ENCODE assay signal across 17 mouse cellular contexts in genomic region chr7:141430585-141431240, GRCm38 (mm10). TPM values are rescaled to one million over a fixed set of nuclear protein-coding genes. Genes with fewer than 3 reads are reported as not detected.
DNase-seq lines count a peak whose midpoint lies in the region; ATAC-seq lines count a peak whose summit lies in the region.
"Had no signal": no experiment of that assay in that cellular context is flagged by ENCODE, and none has a peak within 500 bp of the region (broad histone marks: within the 10 kb centered on the region; RNA-seq: fewer than 3 reads in every experiment).

No protein-coding gene starts in this region.

- H3K27ac ChIP-seq in heart, embryonic 10.5 days: peak overlapping the region; percentile 84
- H3K27ac ChIP-seq in liver, embryonic 13.5 days: no peak overlapping the region
- no peak overlapping the region for H3K27ac ChIP-seq in liver, embryonic 11.5 days (ENCODE audit: low read depth, low read length)
- H3K27ac ChIP-seq: limb, embryonic 12.5 days; liver, embryonic 15.5 days; macrophage had no signal

- intact Hi-C loops in heart, postnatal 25 days (cut with DNase I): no loop called here

- no peaks in the 10 kb centered on the region for H3K9me3 ChIP-seq in heart, embryonic 10.5 days
- no peaks in the 10 kb centered on the region for H3K9me3 ChIP-seq in liver, embryonic 13.5 days (replicated peaks)
- no peaks in the 10 kb centered on the region for H3K9me3 ChIP-seq in liver, embryonic 11.5 days (ENCODE audit: control insufficient read depth, low read length)
- H3K9me3 ChIP-seq: limb, embryonic 12.5 days; liver, embryonic 15.5 days; midbrain, embryonic 10.5 days had no signal

- no peak for DNase-seq in heart, embryonic 10.5 days (ENCODE audit: low spot score)
- DNase-seq in heart, postnatal 25 days (ENCODE audit: low spot score): no peak
- DNase-seq in liver, embryonic 13.5 days: no peak
- DNase-seq in liver, embryonic 11.5 days (ENCODE audit: low spot score): no peak
- peak; percentile 63 for DNase-seq in cerebellum, adult 9-10 months
- peak; percentile 39 to 42 for DNase-seq in cerebellum, postnatal 25 days
- no peak for DNase-seq in urinary bladder, postnatal 10 days (ENCODE audit: low spot score)
- DNase-seq: adrenal gland, adult 8-10 months; forebrain, postnatal 0 days; kidney, adult 11 months; thymus, adult 2 months had no signal

- 0 out of 2 replicates have a peak, but pooled peaks cover 5% of the 10 kb centered on the region for H3K27me3 ChIP-seq in heart, embryonic 10.5 days (ENCODE audit: insufficient read depth, poor library complexity, severe bottlenecking)
- peaks cover 1% of the 10 kb centered on the region; the same call in 1 of the 2 replicates for H3K27me3 ChIP-seq in liver, embryonic 13.5 days
- H3K27me3 ChIP-seq in liver, embryonic 11.5 days (replicated peaks; ENCODE audit: control insufficient read depth, insufficient read depth, low read length): no peaks in the 10 kb centered on the region
- H3K27me3 ChIP-seq: limb, embryonic 12.5 days had no signal

- peaks cover 74% of the 10 kb centered on the region for H3K4me1 ChIP-seq in heart, embryonic 10.5 days
- peaks cover 68% of the 10 kb centered on the region for H3K4me1 ChIP-seq in liver, embryonic 13.5 days (replicated peaks)
- H3K4me1 ChIP-seq in liver, embryonic 11.5 days (replicated peaks; ENCODE audit: control insufficient read depth, insufficient read depth, low read length): peaks cover 25% of the 10 kb centered on the region

- H3K9ac ChIP-seq in liver, embryonic 13.5 days: 0 out of 2 replicates have a peak overlapping the region, but pooled peaks have one; percentile 3
- H3K9ac ChIP-seq in liver, embryonic 11.5 days (ENCODE audit: low read depth, low read length): no peak overlapping the region
- H3K9ac ChIP-seq: limb, embryonic 12.5 days; liver, embryonic 15.5 days had no signal

- ATAC-seq in liver, embryonic 13.5 days (ENCODE audit: low read depth): no peak
- ATAC-seq in liver, embryonic 11.5 days (replicated peaks; ENCODE audit: low FRiP score): no peak
- ATAC-seq: forebrain, postnatal 0 days; hindbrain, embryonic 16.5 days had no signal

- H3K4me3 ChIP-seq in heart, embryonic 10.5 days: no peak overlapping the region
- no peak overlapping the region for H3K4me3 ChIP-seq in liver, embryonic 13.5 days (replicated peaks)
- H3K4me3 ChIP-seq in liver, embryonic 11.5 days (ENCODE audit: low read depth, low read length): no peak overlapping the region
- H3K4me3 ChIP-seq: limb, embryonic 12.5 days; liver, embryonic 15.5 days had no signal

- WGBS in heart, embryonic 10.5 days: 94% methylated on average over 9 of the region's 9 CpGs
- 85% methylated on average over 9 of the region's 9 CpGs for WGBS in liver, embryonic 13.5 days (ENCODE audit: insufficient replicate concordance)
- WGBS in liver, embryonic 11.5 days: 91% methylated on average over 9 of the region's 9 CpGs

- H3K4me2 ChIP-seq in liver, embryonic 13.5 days: no peak overlapping the region
- H3K4me2 ChIP-seq in liver, embryonic 11.5 days: no peak overlapping the region
- H3K4me2 ChIP-seq: liver, embryonic 15.5 days had no signal

- peaks cover 37% of the 10 kb centered on the region for H3K36me3 ChIP-seq in heart, embryonic 10.5 days
- peaks cover 40% of the 10 kb centered on the region for H3K36me3 ChIP-seq in liver, embryonic 13.5 days
- peaks cover 11% of the 10 kb centered on the region; the same call in 1 of the 2 replicates for H3K36me3 ChIP-seq in liver, embryonic 11.5 days (ENCODE audit: control insufficient read depth, insufficient read depth, low read length)

RNA-seq across cellular contexts. Expression of gene Cend1, which starts 1.4 kb away (rescaled TPM):
- 13.7 and 23.5 TPM in 2 replicates for polyA plus RNA-seq in heart, embryonic 10.5 days (2016; fragmentation: Nextera tagmentation; extraction: Ambion mirVana)
- total RNA-seq in heart, postnatal 25 days (2021): under 1 TPM; 0.75 to 0.84 TPM
- 0.10 and 0.14 TPM in 2 replicates for polyA plus RNA-seq in liver, embryonic 13.5 days (2015; fragmentation: Nextera tagmentation; extraction: Ambion mirVana)
- 0.16 and 0.27 TPM in 2 replicates for polyA plus RNA-seq in liver, embryonic 11.5 days (2014; fragmentation: Nextera tagmentation; extraction: Ambion mirVana)
- total RNA-seq: hematopoietic stem cell, adult 5-6 weeks had no signal
- polyA plus RNA-seq: liver, embryonic 15.5 days; macrophage had no signal

RNA-seq across cellular contexts. Expression of gene Slc25a22, which starts 7.0 kb away (rescaled TPM):
- 22.6 and 30.8 TPM in 2 replicates for polyA plus RNA-seq in heart, embryonic 10.5 days (2016; fragmentation: Nextera tagmentation; extraction: Ambion mirVana)
- total RNA-seq in heart, postnatal 25 days (2021): 10 to 100 TPM; 58.8 to 72.6 TPM
- 16.6 and 20.4 TPM in 2 replicates for polyA plus RNA-seq in liver, embryonic 13.5 days (2015; fragmentation: Nextera tagmentation; extraction: Ambion mirVana)
- 36.9 and 39.4 TPM in 2 replicates for polyA plus RNA-seq in liver, embryonic 11.5 days (2014; fragmentation: Nextera tagmentation; extraction: Ambion mirVana)

RNA-seq across cellular contexts. Expression of gene Pidd1, which starts 13.1 kb away (rescaled TPM):
- 18.0 and 18.2 TPM in 2 replicates for polyA plus RNA-seq in heart, embryonic 10.5 days (2016; fragmentation: Nextera tagmentation; extraction: Ambion mirVana)
- total RNA-seq in heart, postnatal 25 days (2021): under 1 TPM; 0.39 to 0.86 TPM
- 10.9 and 11.4 TPM in 2 replicates for polyA plus RNA-seq in liver, embryonic 13.5 days (2015; fragmentation: Nextera tagmentation; extraction: Ambion mirVana)
- polyA plus RNA-seq in liver, embryonic 11.5 days (2014; fragmentation: Nextera tagmentation; extraction: Ambion mirVana): 22.5 and 22.7 TPM in 2 replicates

RNA-seq across cellular contexts. Expression of gene Rplp2, which starts 16.5 kb away (rescaled TPM):
- polyA plus RNA-seq in heart, embryonic 10.5 days (2016; fragmentation: Nextera tagmentation; extraction: Ambion mirVana): 882 and 900 TPM in 2 replicates
- total RNA-seq in heart, postnatal 25 days (2021): 100 to 1,000 TPM; 862 to 950 TPM
- polyA plus RNA-seq in liver, embryonic 13.5 days (2015; fragmentation: Nextera tagmentation; extraction: Ambion mirVana): 1,223 and 1,240 TPM in 2 replicates
- 1,652 and 1,836 TPM in 2 replicates for polyA plus RNA-seq in liver, embryonic 11.5 days (2014; fragmentation: Nextera tagmentation; extraction: Ambion mirVana)

RNA-seq across cellular contexts. Expression of gene Gatd1, which starts 16.8 kb away (rescaled TPM):
- 29.5 and 37.4 TPM in 2 replicates for polyA plus RNA-seq in heart, embryonic 10.5 days (2016; fragmentation: Nextera tagmentation; extraction: Ambion mirVana)
- 10 to 100 TPM; 13.8 to 14.2 TPM for total RNA-seq in heart, postnatal 25 days (2021)
- polyA plus RNA-seq in liver, embryonic 13.5 days (2015; fragmentation: Nextera tagmentation; extraction: Ambion mirVana): 18.1 and 18.3 TPM in 2 replicates
- polyA plus RNA-seq in liver, embryonic 11.5 days (2014; fragmentation: Nextera tagmentation; extraction: Ambion mirVana): 35.0 and 41.6 TPM in 2 replicates

Comparison
In these comparisons a context has a peak if more than half of its experiments do, and no peak if none do; other contexts are left out.
1. DNase-seq: peak in cerebellum, adult 9-10 months (single experiment) and cerebellum, postnatal 25 days (2 of 2); none in heart, embryonic 10.5 days (single experiment), heart, postnatal 25 days (single experiment), liver, embryonic 13.5 days (single experiment), liver, embryonic 11.5 days (single experiment) and urinary bladder, postnatal 10 days (single experiment).
2. RNA of gene Cend1, which starts 1.4 kb away (polyA plus RNA-seq): 13.7 to 23.5 TPM in heart, embryonic 10.5 days; 0.16 to 0.27 TPM in liver, embryonic 11.5 days and 0.10 to 0.14 TPM in liver, embryonic 13.5 days; every median in the first group is over 10 times any median in the second.